Mouse (Mus musculus) heart, postnatal 14 days (tissue): ENCODE measurements at regions not wholly inside any gene's neighbourhood (a gene's known extent, or its start where the extent isn't known, plus 50 kb on each side); places are given as distances from the start of the nearest gene placed in this dataset.

Source experiments
- DNase-seq, 2 experiments: peaks; one replicate each; pipeline ENCODE4 v3.0.0; 2021 to 2022
- intact Hi-C: fragments of 180-260 bp; cut with DNase I; formaldehyde crosslinking; loops from one replicate; pipeline ENCODE4 v1.15.1; 2025

GRCm38 (mm10) chr16:76611061-76611460, 237.4 kb upstream of the Nrip1 start:
- intact Hi-C loops = no loop called here
- no peak for DNase-seq

DNA sequence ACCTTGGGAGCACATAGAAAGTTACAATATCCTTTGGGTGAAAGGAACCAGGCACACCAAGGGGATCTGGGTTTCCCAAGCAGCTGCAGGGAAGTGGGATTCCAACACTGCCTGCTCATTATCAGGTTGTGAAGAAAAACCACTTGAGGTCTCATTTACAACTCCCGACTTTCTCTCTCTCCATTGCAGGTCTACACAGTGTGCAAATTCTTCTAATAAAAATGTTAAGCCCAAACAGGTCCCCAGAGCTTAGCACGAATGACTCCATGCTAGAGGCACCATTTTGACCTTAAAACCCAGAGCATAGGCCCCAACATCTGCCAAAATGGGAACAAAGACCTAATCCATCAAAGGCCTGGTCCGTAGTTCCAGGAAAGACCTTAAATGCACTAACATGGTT, 231.3 kb upstream of the Nrip1 start:
- intact Hi-C loops = no loop called here
- DNase-seq = no peak

- DNase-seq = no peak
- intact Hi-C loops = no loop called here
These were observed 230.2 kb upstream of the Nrip1 start for GRCm38 (mm10) chr16:76603846-76604258.

DNA sequence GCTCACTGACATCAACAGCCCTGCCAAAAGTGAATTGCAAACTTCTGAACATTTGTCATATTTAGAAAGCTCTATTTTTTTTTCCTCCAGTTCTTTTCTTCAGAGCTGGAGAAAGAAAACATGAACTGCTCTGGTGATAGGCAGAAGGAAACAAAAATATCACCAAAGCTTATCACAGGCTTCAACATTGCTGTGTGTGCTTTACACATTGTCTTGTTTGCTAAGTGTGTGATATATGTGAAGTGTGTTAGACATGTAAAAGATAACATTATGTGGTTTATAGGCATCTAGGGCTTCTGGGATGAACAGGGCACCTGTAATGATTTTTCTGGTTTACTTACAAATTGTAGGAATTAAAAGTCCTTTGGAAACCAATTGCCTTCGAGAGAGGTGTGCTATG, 229.8 kb upstream of the Nrip1 start:
- DNase-seq = no peak
- intact Hi-C loops = no loop called here

DNA sequence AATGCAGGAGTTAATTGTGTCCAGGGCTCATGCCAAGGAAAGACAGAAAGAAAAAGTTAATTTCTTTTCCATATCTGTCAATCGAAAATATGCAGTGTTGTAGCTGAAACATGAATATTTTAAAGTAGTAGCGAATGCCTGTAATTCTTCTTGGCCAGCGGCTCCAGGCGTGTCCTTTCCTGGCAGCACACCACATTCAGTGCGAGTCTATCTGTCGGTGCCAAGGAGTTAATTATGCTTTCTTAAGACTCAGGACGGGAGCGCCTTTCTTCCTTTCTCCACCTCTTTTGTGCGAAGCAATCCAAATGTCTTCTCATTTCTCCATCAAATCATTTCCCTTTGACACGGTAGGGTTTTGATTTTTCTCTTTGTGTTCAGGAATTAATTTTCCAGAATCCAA, 226.5 kb upstream of the Nrip1 start:
- intact Hi-C loops = no loop called here
- peak; percentile 26 to 42 for DNase-seq

DNA sequence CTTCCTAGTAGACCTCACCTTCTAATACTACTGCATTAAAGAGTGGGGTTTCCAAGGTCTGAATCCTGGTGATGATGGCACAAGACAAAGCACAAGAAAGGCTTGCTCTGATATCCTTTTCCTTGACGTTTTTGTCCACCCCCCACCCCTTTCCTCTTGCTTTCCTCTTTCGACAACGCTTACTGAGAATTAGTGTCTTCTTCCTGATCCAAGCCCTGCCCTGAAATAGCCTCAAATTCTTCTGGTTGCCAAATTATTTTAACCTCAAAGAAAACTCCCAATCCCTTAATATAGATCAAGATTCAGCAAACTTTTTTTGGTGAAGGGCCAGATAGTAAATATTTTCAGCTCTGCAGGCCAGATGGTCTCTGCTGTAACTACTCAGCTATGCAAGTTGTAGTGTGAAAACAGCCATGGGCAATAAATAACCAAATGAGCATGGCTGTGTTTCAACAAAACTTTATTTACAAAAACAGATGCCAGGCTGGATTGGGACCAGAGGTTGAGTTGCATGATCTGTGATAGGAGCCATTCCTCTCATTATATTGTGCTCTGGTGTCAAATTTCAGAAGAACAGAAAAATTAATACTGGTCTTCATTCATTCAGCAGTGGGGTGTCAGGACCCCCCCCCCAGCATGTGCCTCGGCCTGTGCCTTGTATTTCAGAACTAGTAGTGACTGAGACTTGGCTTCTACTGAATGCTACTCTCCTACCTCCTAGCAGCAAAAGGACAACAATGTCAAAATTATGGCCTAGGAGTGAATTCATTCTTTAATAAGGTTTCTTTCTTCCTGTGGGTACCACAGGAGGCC, 218.5 kb upstream of the Nrip1 start:
- intact Hi-C loops = no loop called here
- DNase-seq = no peak

GRCm38 (mm10) chr16:76589791-76590190, 216.2 kb upstream of the Nrip1 start:
- DNase-seq = no peak
- intact Hi-C loops = no loop called here

DNA sequence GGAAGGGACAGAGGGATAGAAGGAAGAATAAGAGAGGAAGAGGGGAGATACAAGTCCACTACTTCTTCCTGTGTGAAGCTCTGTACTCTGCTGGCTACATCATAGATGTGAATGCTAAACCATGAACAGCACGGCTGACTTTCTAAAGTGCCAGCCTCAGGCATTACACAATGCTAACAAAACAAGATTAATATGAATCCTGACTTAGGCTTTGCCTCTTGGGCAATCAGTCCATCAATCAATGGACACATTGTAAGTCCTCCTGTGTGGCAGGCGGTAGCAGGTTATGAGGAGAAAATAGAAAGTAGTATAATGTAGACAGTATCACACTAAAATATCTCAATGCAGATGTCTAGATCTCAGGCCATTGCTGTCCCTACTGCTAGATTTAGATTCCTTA, 203.6 kb upstream of the Nrip1 start:
- no peak for DNase-seq
- intact Hi-C loops = no loop called here

DNA sequence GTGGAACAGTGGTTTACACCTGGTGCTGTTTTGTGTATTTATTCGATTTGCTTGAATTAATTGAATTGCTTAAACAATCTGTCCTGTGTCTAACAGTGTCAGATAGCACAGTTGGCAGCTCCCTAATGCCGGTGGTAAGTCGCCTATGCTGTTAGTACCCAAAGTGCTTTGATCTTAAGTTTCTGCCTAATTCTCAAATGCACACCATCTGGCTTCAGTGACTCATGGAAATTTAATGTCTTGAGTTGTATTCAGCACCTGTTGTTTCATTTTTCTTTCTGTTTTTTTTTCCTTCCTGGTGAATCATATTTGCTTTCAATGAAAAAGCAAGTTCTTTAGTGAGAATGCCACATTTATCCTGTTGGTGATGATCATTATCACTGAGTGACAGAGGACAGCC, 201.7 kb upstream of the Nrip1 start:
- intact Hi-C loops = no loop called here
- no peak for DNase-seq

DNA sequence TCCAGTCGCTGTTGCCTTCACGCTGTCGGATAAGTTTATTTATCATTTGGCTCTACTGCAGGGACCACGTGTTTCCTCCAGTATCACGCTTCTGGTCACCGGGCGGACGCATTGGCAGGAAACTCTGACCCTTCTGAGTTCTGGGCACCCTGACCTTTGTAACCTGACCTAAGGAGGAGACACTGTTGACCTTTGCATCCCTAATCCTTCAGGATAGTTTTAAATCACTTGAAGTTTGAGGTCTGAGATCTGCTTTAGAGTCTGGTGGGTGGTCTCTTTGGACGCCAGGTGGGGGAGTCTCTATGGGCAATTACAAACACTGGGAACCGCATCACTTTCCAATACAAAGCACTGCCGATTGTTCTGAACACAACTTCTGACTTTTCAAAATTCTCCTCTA, 192.6 kb upstream of the Nrip1 start:
- no peak for DNase-seq
- intact Hi-C loops = no loop called here

DNA sequence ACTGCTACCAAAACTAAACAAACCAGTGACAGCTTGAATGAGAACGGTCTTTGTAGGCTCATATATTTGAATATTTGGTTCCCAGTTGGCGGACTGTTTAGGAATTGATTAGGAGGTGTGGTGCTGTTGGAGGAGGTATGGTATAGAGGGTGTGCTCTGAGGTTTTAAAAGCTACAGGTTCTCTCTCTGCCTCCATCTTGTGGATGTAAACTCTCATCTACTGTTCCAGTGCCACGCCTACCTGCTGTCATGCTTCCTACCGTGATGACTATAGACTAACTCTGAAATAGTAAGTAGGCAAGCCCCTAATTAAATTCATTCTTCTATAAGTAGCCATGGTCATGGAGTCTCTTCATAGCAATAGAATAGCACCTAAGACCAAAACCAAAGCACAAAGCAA, 181.2 kb upstream of the Nrip1 start:
- DNase-seq = no peak
- intact Hi-C loops = no loop called here

DNA sequence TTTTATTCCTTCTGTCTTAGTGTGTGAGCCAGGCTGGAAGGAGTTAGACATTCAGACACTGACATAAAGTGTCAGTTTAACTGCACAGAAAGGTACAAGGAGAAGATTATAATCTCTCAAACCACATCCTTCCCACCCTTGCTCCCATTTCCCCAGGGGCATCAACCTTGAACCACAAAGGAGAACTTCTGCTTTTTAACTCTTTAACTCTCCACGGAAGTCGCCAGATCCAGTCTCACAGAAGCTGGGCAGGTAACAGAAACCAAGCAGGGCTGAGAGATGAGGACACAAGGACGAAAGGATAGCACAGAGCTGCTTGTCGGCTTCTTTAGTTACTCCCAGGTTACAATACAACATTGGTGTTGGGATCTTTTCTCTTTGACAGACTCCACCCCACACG, 176.0 kb upstream of the Nrip1 start:
- intact Hi-C loops = no loop called here
- DNase-seq = no peak

GRCm38 (mm10) chr16:76547087-76547486, 173.5 kb upstream of the Nrip1 start:
- intact Hi-C loops = no loop called here
- no peak for DNase-seq

GRCm38 (mm10) chr16:76546632-76547031, 173.0 kb upstream of the Nrip1 start:
- no peak for DNase-seq
- intact Hi-C loops = no loop called here

GRCm38 (mm10) chr16:76545942-76546341, 172.3 kb upstream of the Nrip1 start:
- intact Hi-C loops = no loop called here
- DNase-seq = no peak

GRCm38 (mm10) chr16:76544972-76545371, 171.3 kb upstream of the Nrip1 start:
- intact Hi-C loops = no loop called here
- no peak for DNase-seq

DNA sequence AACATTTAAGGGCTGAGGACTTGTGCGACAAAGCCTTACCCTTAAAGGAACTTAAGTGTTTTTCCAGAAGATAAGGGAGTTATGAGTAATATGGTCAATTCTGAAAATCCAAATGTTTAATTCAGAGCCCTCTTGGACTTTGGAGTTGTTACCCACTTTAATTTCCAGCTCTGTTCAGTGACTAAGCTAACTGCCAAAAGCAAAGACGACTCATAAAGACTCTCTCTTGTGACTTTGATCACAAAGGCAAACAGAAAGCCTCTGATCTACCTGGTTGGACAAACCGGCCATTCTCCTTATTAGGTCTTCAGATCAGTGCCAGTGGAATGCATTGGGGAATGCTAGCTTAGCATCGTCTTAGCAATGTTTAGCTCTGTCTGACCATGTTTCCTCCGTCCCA, 167.3 kb upstream of the Nrip1 start:
- intact Hi-C loops = no loop called here
- DNase-seq = no peak

- no peak for DNase-seq
- intact Hi-C loops = no loop called here
These were observed 166.8 kb upstream of the Nrip1 start for GRCm38 (mm10) chr16:76540328-76540923.

- intact Hi-C loops = loop anchor here (10.0 kb wide), 1 partner anchor 165 kb away; the partner anchor contains the start of gene Nrip1
- peak; percentile 31 to 53 for DNase-seq
These were observed 166.0 kb upstream of the Nrip1 start for GRCm38 (mm10) chr16:76539669-76540068.

- intact Hi-C loops = loop anchor here (10.0 kb wide), 1 partner anchor 163 kb away; the partner anchor contains the start of gene Nrip1
These were observed 164.2 kb upstream of the Nrip1 start for GRCm38 (mm10) chr16:76537871-76538270.

DNA sequence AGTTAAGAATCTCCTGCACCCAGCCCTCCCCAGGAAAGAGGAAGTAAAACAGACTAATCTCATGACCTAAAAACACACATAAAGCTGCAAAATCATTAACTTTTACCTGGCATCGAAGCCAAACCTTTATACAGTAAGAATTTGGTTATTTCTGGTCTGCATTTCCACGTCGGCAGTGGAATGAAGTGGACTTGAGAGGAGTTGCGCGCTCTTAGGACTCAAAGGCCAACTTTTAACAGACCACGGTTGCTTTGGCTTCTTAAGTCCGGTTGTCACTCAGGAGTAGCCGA, 159.2 kb upstream of the Nrip1 start:
- intact Hi-C loops = loop anchor here (10.0 kb wide), 1 partner anchor 158 kb away; the partner anchor contains the start of gene Nrip1
- no peak for DNase-seq

More at GRCm38 (mm10) chr16:76537871-76538270, 164.2 kb upstream of the Nrip1 start:
- DNase-seq = no peak
